In the genomic region with DNA sequence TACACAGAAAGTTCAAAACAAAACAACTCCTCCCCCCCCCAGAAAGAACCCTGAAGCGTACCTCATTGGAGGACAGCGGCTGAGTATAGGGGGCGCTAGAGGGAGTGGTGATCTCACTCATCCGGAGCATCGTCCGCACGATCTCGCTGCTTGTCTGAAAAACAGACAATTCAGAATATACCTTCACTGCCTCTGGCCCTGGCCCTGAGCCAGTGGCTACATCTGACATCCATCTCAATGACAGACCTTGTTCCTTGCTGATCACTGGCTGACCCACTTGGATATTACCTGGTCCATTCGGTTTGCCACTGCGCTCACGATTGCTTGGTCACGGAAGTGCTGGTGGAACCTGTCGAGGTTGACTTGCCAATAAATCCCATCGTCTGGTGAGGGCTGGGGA, we compare ENCODE assay signal across 8 mouse cellular contexts. TPM values are rescaled to one million over a fixed set of nuclear protein-coding genes. Genes with fewer than 3 reads are reported as not detected.
DNase-seq lines count a peak whose midpoint lies in the region; ATAC-seq and TF ChIP-seq lines count a peak whose summit lies in the region.

No protein-coding gene starts in this region.

- no peak for DNase-seq in heart, adult 2 months
- DNase-seq in CH12.LX (ENCODE audit: extremely low read depth), result peak; percentile 44
- DNase-seq in gastrocnemius, postnatal 14 days, result peak; percentile 40
- DNase-seq in liver, result peak; percentile 50
- peak; percentile 72 for DNase-seq in testis, postnatal 10 days (ENCODE audit: low spot score)
- DNase-seq in natural killer cell, adult 2 months (ENCODE audit: low spot score in 2 of 2), result no peak

- H3K4me1 ChIP-seq in heart, adult 2 months (ENCODE audit: control insufficient read depth, insufficient read depth, low read length), result peaks cover 2% of the 10 kb centered on the region
- no peaks in the 10 kb centered on the region for H3K4me1 ChIP-seq in heart, embryonic 11.5 days (ENCODE audit: control insufficient read depth, insufficient read depth, low read length)
- H3K4me1 ChIP-seq in CH12.LX (ENCODE audit: control insufficient read depth in 1 of 2, insufficient read depth in 2 of 2), result no peaks in the 10 kb centered on the region
- peaks cover 15% of the 10 kb centered on the region for H3K4me1 ChIP-seq in bone marrow macrophage, adult 2 months (ENCODE audit: control insufficient read depth, insufficient read depth, low read length)

- in situ Hi-C loops in CH12.LX (cut with MboI; ENCODE audit: low pct_ligation_motif_present, low pct_unique_long_range_greater_than_20kb, low sequenced_read_pairs), result no loop called here

- no peak overlapping the region for H3K27ac ChIP-seq in heart, adult 2 months
- H3K27ac ChIP-seq in heart, embryonic 11.5 days (ENCODE audit: low read depth, low read length), result no peak overlapping the region
- H3K27ac ChIP-seq in CH12.LX (ENCODE audit: insufficient read depth, low read depth), result no peak overlapping the region
- H3K27ac ChIP-seq in bone marrow macrophage, adult 2 months (ENCODE audit: insufficient read depth, low read depth, low read length), result no peak overlapping the region

- H3K9me3 ChIP-seq in heart, embryonic 11.5 days (replicated peaks; ENCODE audit: control insufficient read depth, low read length), result no peaks in the 10 kb centered on the region
- H3K9me3 ChIP-seq in CH12.LX (replicated peaks; ENCODE audit: low read length), result no peaks in the 10 kb centered on the region

- intact Hi-C loops in heart, adult 2 months (cut with DNase I), result no loop called here
- intact Hi-C loops in gastrocnemius, postnatal 14 days (cut with DNase I; ENCODE audit: low total_unique reads), result no loop called here

- H3K27me3 ChIP-seq in heart, adult 2 months (ENCODE audit: control insufficient read depth, insufficient read depth, low read length), result no peaks in the 10 kb centered on the region
- H3K27me3 ChIP-seq in heart, embryonic 11.5 days (ENCODE audit: control insufficient read depth, insufficient read depth, low read length), result no peaks in the 10 kb centered on the region
- no peaks in the 10 kb centered on the region for H3K27me3 ChIP-seq in CH12.LX (replicated peaks)

- H3K36me3 ChIP-seq in heart, adult 2 months (ENCODE audit: control insufficient read depth, insufficient read depth, low read length), result peaks cover 3% of the 10 kb centered on the region; the same call in 1 of the 2 replicates
- H3K36me3 ChIP-seq in heart, embryonic 11.5 days (ENCODE audit: control insufficient read depth, insufficient read depth, low read length), result peaks cover 18% of the 10 kb centered on the region
- peaks cover 72 to 91% of the 10 kb centered on the region in 2 experiments for H3K36me3 ChIP-seq in CH12.LX (replicated peaks in 1 of 2; ENCODE audit: control insufficient read depth in 1 of 2, insufficient read depth in 1 of 2, low read length in 1 of 2)

- dilution Hi-C loops in CH12.LX (cut with MboI; ENCODE audit: extremely low pct_ligation_motif_present, extremely low pct_unique_long_range_greater_than_20kb, low sequenced_read_pairs), result no loop called here

- TF ChIP-seq RAD21 in CH12.LX (IDR thresholded peaks at IDR 0.05; ENCODE audit: low read depth, low read length), result no peak

- no peak overlapping the region for H3K9ac ChIP-seq in heart, adult 2 months (ENCODE audit: low read depth, low read length)
- no peak overlapping the region for H3K9ac ChIP-seq in heart, embryonic 11.5 days (ENCODE audit: low read depth, low read length)
- no peak overlapping the region for H3K9ac ChIP-seq in CH12.LX (ENCODE audit: insufficient read depth, low read depth)

- H3K4me3 ChIP-seq in heart, adult 2 months, result no peak overlapping the region
- no peak overlapping the region for H3K4me3 ChIP-seq in heart, embryonic 11.5 days (ENCODE audit: low read depth, low read length)
- H3K4me3 ChIP-seq in CH12.LX (replicated peaks in 1 of 3; ENCODE audit: low read depth in 2 of 3, low read length in 2 of 3, poor library complexity in 1 of 3), result no peak overlapping the region
- H3K4me3 ChIP-seq in bone marrow macrophage, adult 2 months (ENCODE audit: insufficient read depth, low read length), result no peak overlapping the region

- no peak for ATAC-seq in heart, embryonic 11.5 days (replicated peaks; ENCODE audit: insufficient number of reproducible peaks, low FRiP score, low TSS enrichment)

- no peak for TF ChIP-seq EP300 in heart, adult 2 months (IDR thresholded peaks at IDR 0.05; ENCODE audit: insufficient read depth, low read depth, low read length)
- TF ChIP-seq EP300 in CH12.LX (IDR thresholded peaks at IDR 0.05; ENCODE audit: low read length), result no peak

- TF ChIP-seq POLR2A in heart, adult 2 months (IDR thresholded peaks at IDR 0.05; ENCODE audit: insufficient read depth, low read depth, low read length), result no peak
- TF ChIP-seq POLR2A in CH12.LX (IDR thresholded peaks at IDR 0.05; ENCODE audit: low read depth, low read length), result no peak
- TF ChIP-seq POLR2A in bone marrow macrophage, adult 2 months (IDR thresholded peaks at IDR 0.05; ENCODE audit: borderline replicate concordance, low read depth, low read length), result no peak

- TF ChIP-seq CTCF in heart, adult 2 months (IDR thresholded peaks at IDR 0.05), result peak; percentile 55
- TF ChIP-seq CTCF in CH12.LX (conservative IDR thresholded peaks at IDR 0.05 in 1 of 2, IDR thresholded peaks at IDR 0.05 in 1 of 2; ENCODE audit: low read depth in 2 of 2, low read length in 2 of 2), result peak in 1 of 2 experiments; percentile 40; a peak in 2 of 4 replicates
- TF ChIP-seq CTCF in bone marrow macrophage, adult 2 months (IDR thresholded peaks at IDR 0.05; ENCODE audit: low read depth, low read length), result peak; percentile 43

- no peaks in the 10 kb centered on the region for H3K79me2 ChIP-seq in heart, adult 2 months (replicated peaks; ENCODE audit: control insufficient read depth, insufficient read depth, low read length)
- no peaks in the 10 kb centered on the region for H3K79me2 ChIP-seq in CH12.LX (replicated peaks; ENCODE audit: control insufficient read depth, extremely low read depth, insufficient read depth, poor library complexity, severe bottlenecking)

- no peak overlapping the region for H3K4me2 ChIP-seq in heart, embryonic 11.5 days
- H3K4me2 ChIP-seq in CH12.LX (ENCODE audit: insufficient read depth, low read depth, poor library complexity, severe bottlenecking), result no peak overlapping the region

- 52% methylated on average over 14 of the region's 14 CpGs for WGBS in heart, adult 2 months
- WGBS in heart, embryonic 11.5 days (ENCODE audit: insufficient replicate concordance), result 42% methylated on average over 14 of the region's 14 CpGs

TF ChIP-seq in CH12.LX, 34 proteins besides CTCF, POLR2A, EP300 and RAD21 (continues in another document):
- TF ChIP-seq MAZ (IDR thresholded peaks at IDR 0.05; ENCODE audit: low read depth, low read length), result no peak
- TF ChIP-seq MYC (IDR thresholded peaks at IDR 0.05; ENCODE audit: low read depth, low read length), result no peak
- no peak for TF ChIP-seq TCF12 (IDR thresholded peaks at IDR 0.05; ENCODE audit: low read depth, low read length)
- TF ChIP-seq BHLHE40 (IDR thresholded peaks at IDR 0.05; ENCODE audit: low read depth, low read length), result no peak

RNA-seq across cellular contexts. Expression of a gene that starts 8.3 kb away (rescaled TPM):
- 10 to 100 TPM; 22.4 to 24.4 TPM for total RNA-seq in heart, adult 2 months (2021)
- polyA plus RNA-seq in heart, adult 2 months (2012; rRNA removed), result 21.2 and 33.5 TPM in 2 replicates
- polyA plus RNA-seq in heart, embryonic 11.5 days (2014; fragmentation: Nextera tagmentation; extraction: Ambion mirVana), result 31.4 and 32.7 TPM in 2 replicates
- 31.6 and 34.5 TPM in 2 replicates for total RNA-seq in CH12.LX (2012; rRNA removed)
- total RNA-seq in CH12.LX (2014; rRNA removed), result 14.6 and 18.1 TPM in 2 replicates
- 78.3 and 79.5 TPM in 2 replicates for polyA plus RNA-seq in CH12.LX (2012; ENCODE audit: insufficient read length, low read depth)
- 41.6 and 49.1 TPM in 2 replicates for polyA plus RNA-seq in bone marrow macrophage, adult 2 months (2012; ENCODE audit: insufficient read depth, insufficient read length, missing spikeins)
- total RNA-seq in gastrocnemius, postnatal 14 days (2021), result 10 to 100 TPM; 16.0 to 18.7 TPM

RNA-seq across cellular contexts. Expression of a gene that starts 8.3 kb away (rescaled TPM):
- 10 to 100 TPM; 22.6 to 25.4 TPM for total RNA-seq in heart, adult 2 months (2021)
- polyA plus RNA-seq in heart, adult 2 months (2012; rRNA removed), result 11.4 and 19.7 TPM in 2 replicates
- polyA plus RNA-seq in heart, embryonic 11.5 days (2014; fragmentation: Nextera tagmentation; extraction: Ambion mirVana), result 53.9 and 56.1 TPM in 2 replicates
- 25.8 and 28.5 TPM in 2 replicates for total RNA-seq in CH12.LX (2012; rRNA removed)
- total RNA-seq in CH12.LX (2014; rRNA removed), result 79.3 and 83.5 TPM in 2 replicates
- 61.1 and 64.7 TPM in 2 replicates for polyA plus RNA-seq in CH12.LX (2012; ENCODE audit: insufficient read length, low read depth)
- 69.5 and 74.8 TPM in 2 replicates for polyA plus RNA-seq in bone marrow macrophage, adult 2 months (2012; ENCODE audit: insufficient read depth, insufficient read length, missing spikeins)
- total RNA-seq in gastrocnemius, postnatal 14 days (2021), result 10 to 100 TPM; 53.8 to 89.7 TPM

RNA-seq across cellular contexts. Expression of a gene that starts 10.8 kb away (rescaled TPM):
- total RNA-seq in heart, adult 2 months (2021), result 1 to 10 TPM; 2.6 to 3.1 TPM
- 4.8 and 5.0 TPM in 2 replicates for polyA plus RNA-seq in heart, adult 2 months (2012; rRNA removed)
- polyA plus RNA-seq in heart, embryonic 11.5 days (2014; fragmentation: Nextera tagmentation; extraction: Ambion mirVana), result 7.4 and 9.3 TPM in 2 replicates
- 0.84 and 1.0 TPM in 2 replicates for total RNA-seq in CH12.LX (2012; rRNA removed)
- total RNA-seq in CH12.LX (2014; rRNA removed), result 0.21 and 0.39 TPM in 2 replicates
- 1.1 and 1.9 TPM in 2 replicates for polyA plus RNA-seq in CH12.LX (2012; ENCODE audit: insufficient read length, low read depth)
- not detected in 2 replicates for polyA plus RNA-seq in bone marrow macrophage, adult 2 months (2012; ENCODE audit: insufficient read depth, insufficient read length, missing spikeins)
- under 1 TPM; 0.96 to 1.00 TPM for total RNA-seq in gastrocnemius, postnatal 14 days (2021)

RNA-seq across cellular contexts. Expression of a gene that starts 23.0 kb away (rescaled TPM):
- 10 to 100 TPM; 10.3 to 11.7 TPM for total RNA-seq in heart, adult 2 months (2021)
- 20.6 and 20.7 TPM in 2 replicates for polyA plus RNA-seq in heart, adult 2 months (2012; rRNA removed)
- polyA plus RNA-seq in heart, embryonic 11.5 days (2014; fragmentation: Nextera tagmentation; extraction: Ambion mirVana), result 26.9 and 30.2 TPM in 2 replicates
- total RNA-seq in CH12.LX (2012; rRNA removed) (10.2 and 13.1 TPM in 2 replicates), CH12.LX (2014; rRNA removed) (5.9 and 6.3 TPM in 2 replicates)
- polyA plus RNA-seq in CH12.LX (2012; ENCODE audit: insufficient read length, low read depth), result 20.2 and 21.4 TPM in 2 replicates
- 43.5 and 44.0 TPM in 2 replicates for polyA plus RNA-seq in bone marrow macrophage, adult 2 months (2012; ENCODE audit: insufficient read depth, insufficient read length, missing spikeins)
- total RNA-seq in gastrocnemius, postnatal 14 days (2021), result 10 to 100 TPM; 10.4 to 12.1 TPM

RNA-seq across cellular contexts. Expression of a gene that starts 49.2 kb away (rescaled TPM):
- 1 to 10 TPM in 1 of 2 experiments, under 1 TPM in 1; 0.80 to 1.2 TPM for total RNA-seq in heart, adult 2 months (2021)
- polyA plus RNA-seq in heart, adult 2 months (2012; rRNA removed), result 1.2 and 1.5 TPM in 2 replicates
- 0.15 and 0.33 TPM in 2 replicates for polyA plus RNA-seq in heart, embryonic 11.5 days (2014; fragmentation: Nextera tagmentation; extraction: Ambion mirVana)
- total RNA-seq in CH12.LX (2012; rRNA removed), result 6.5 and 11.2 TPM in 2 replicates
- total RNA-seq in CH12.LX (2014; rRNA removed), result 0.51 and 0.78 TPM in 2 replicates
- polyA plus RNA-seq in CH12.LX (2012; ENCODE audit: insufficient read length, low read depth), result 1.9 and 2.5 TPM in 2 replicates
- polyA plus RNA-seq in bone marrow macrophage, adult 2 months (2012; ENCODE audit: insufficient read depth, insufficient read length, missing spikeins), result not detected in 2 replicates
- total RNA-seq in gastrocnemius, postnatal 14 days (2021), result 1 to 10 TPM; 1.0 to 2.3 TPM

Comparison
In these comparisons a context has a peak if more than half of its experiments do, and no peak if none do; other contexts are left out.
1. DNase-seq: peak in CH12.LX (single experiment), gastrocnemius, postnatal 14 days (single experiment), liver (single experiment) and testis, postnatal 10 days (single experiment); none in heart, adult 2 months (0 of 2) and natural killer cell, adult 2 months (0 of 2).